Mouse (Mus musculus) kidney, adult 8-10 months (tissue): ENCODE measurements around the gene Slc7a10.
A peak's percentile ranks its signal among the peaks of the same experiment; 100 is the strongest.
"Not testable (repeated sequence)": the region's sequence is repeated elsewhere in the genome, so short reads cannot be mapped to it uniquely, and the experiment has no call there.

ENCODE experiments used
- DNase-seq, 2 experiments: peaks; one replicate each; pipeline ENCODE4 v3.0.0; 2022

Gene Slc7a10

GRCm38 (mm10) chr7:35175533-35175932 is 10.7 kb upstream of the Slc7a10 start:
- no peak for DNase-seq

GRCm38 (mm10) chr7:35176412-35177381 is 9.5 kb upstream of the Slc7a10 start:
- DNase-seq = peak in 1 of 2 experiments; percentile 62

DNA sequence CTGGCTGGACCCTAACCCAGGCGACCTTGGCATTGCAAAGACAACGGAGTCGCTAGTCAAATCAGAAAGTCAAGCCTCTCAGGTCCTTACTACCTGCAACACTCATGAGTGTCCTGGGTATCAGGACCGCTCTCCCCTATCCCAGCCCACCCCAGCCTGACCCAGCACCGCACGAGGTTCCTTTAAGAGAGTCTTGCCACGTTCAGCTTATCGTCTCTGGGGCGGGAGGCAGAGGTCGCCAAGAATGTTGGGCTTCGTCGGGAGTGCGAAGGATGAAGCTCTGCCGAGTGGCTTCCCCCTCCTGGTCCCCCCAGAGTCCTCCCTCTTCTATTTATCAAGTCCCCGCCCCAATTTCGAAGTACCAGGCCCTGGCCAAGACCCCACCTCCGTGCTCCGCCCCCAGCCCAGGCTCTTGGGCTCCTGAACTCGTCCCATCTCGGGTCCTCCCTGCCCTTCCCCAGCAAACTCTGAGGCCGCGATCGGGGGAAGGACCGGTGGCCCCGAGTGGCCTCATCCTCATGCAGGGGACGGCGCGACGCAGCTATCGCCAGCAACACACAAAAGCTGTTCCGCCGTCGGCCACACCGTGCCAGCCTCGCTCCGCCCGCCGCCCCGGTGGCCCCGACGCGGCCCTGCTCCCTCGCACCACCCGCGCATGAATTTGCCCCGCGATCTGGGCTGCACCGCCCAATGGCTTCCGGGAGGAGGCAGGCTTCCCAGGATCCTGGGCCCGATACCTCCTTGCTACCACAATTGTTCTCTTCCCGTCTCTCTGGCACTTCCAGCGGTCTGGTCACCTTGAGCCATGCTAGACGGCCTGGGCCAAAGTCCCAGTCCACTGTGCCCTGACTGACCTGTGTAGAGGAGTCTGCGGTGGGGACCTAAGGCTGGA is 1.1 kb upstream of the Slc7a10 start:
- DNase-seq = peak; percentile 29 to 45

GRCm38 (mm10) chr7:35189699-35190098 is 3.5 kb downstream of the Slc7a10 start:
- DNase-seq = no peak

GRCm38 (mm10) chr7:35191276-35191675 is 5.1 kb downstream of the Slc7a10 start:
- no peak for DNase-seq

- DNase-seq = no peak
Measured at GRCm38 (mm10) chr7:35197022-35197421, 10.8 kb downstream of the Slc7a10 start.

GRCm38 (mm10) chr7:35198981-35199754 is 13.0 kb downstream of the Slc7a10 start:
- no peak for DNase-seq

DNA sequence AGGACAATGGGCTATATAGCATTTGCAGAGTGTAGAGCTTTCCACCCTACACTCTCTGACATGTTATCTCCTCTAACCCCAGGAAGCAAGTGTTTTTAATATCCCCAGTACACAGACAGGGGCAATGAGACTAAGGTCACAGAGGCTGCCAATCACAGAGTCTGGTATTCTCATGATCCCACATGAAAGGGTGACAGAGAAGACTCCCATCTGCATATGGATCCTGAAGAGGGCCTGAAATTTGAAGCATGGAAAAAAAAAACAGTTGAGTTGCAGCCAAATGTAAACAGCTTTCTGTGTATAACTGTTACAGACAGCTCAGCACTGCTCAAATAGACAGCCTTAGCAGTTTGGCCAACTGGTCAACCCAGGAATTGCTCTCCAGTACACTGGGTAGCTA is 13.6 kb downstream of the Slc7a10 start:
- DNase-seq = no peak

DNA sequence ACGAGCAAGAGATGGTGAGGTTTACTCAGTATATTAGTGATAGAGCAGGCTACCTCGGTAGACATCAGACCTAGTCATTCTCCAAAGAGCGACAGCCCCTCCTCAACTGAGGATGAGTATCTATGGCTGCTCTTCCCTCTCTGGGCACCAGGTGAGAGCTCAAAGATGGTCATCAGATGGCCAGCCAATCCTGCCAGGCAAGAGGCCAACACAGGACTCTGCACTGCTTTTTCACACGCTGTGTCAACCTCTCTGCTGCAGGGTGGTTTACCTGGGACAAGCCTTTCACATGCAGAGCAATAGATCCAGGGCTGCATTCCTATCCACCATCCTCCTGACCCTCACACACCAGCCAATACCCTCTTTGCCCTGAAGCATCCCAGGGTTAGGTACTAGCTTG is 25.6 kb downstream of the Slc7a10 start:
- no peak for DNase-seq

GRCm38 (mm10) chr7:35214442-35215222 is 28.4 kb downstream of the Slc7a10 start:
- DNase-seq = no peak

- peak; percentile 87 to 92 for DNase-seq
Measured at GRCm38 (mm10) chr7:35215225-35215624, 29.0 kb downstream of the Slc7a10 start, which contains the start of gene Lrp3. TSS of gene Lrp3 (minus strand) at chr7:35215498.

- DNase-seq = no peak
Measured at GRCm38 (mm10) chr7:35215731-35216130, 29.5 kb downstream of the Slc7a10 start.

DNA sequence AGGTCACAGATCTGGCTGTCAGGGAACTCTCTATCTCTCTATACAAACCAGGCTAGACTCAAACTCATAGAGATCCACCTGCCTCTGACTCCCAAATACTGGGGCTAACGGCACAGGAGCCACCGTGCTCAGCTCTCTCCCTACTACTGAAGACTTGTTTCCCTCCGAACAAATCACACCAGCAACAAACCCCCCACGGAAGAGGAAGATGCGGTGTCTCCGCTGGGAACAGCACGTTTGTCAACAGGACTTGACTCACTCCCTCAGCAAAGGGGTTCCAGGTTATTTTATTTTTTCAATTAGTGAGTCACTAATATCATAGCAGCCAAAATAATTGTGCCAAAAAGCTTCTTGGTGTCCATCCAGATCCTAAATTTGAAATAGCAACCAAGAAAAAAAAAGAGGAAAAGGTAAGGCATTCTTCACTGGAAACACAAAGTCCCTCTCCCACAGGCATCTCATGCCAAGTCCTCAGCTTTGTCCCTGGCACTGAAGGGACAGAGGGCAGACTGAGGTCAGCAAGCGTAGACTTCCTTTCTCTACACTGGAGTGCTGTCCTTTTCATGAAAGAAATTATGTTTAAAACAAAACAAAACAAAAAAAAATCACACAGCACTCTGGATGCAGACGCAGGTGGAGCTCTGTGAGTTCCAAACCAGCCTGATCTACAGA is 34.6 kb downstream of the Slc7a10 start:
- peak; percentile 36 to 42 for DNase-seq

DNA sequence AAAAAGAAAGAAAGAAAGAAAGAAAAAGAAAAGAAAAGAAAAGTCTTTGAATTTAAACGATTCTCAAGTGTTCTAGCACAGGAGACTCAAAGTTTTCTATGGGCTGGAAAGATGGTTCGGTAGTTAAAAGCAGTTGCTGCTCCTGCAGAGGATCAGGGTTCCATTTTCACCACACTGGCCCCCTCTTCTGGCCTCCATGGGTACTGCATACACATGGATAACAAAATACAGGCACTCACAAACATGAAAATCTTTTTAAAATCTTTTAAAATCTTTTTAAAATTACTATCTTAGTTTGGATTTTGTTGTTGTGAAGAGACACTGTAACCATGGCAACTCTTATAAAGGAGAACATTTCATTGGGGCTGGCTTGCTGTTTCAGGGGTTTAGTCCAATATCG is 44.1 kb downstream of the Slc7a10 start:
- DNase-seq = peak in 1 of 2 experiments; percentile 20

DNA sequence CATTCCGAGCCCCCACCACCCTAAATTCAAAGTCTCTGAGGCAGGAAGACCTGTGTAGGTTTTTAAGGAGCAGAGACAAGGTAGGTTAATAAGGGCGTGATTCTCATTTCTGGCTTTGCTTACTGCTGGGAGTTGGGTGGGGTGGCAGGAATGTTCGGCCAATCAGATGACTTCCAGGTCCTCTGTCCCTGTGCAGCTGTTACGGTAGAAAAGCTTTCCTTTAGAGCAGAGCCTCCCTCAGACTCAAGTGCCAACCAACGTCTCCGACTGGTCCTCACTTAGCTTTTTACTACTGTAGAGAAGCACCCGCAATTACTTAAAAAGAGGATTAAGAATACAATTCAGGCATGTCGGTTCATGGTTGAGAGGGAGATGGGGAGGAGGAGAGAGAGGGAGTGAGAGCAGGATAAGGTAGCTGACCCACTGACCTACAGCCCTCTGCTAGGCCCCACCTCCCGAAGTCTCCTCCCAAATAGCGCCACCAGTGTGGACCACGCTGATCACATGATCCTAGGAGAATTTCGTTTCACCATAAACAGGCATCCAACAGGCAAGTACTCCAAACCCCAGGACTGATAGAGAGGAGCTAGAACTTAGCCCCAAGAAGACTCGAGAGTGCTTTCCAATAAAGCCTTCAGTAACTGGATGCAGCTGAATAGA is 46.7 kb downstream of the Slc7a10 start:
- DNase-seq = no peak

GRCm38 (mm10) chr7:35233861-35234260 is 47.7 kb downstream of the Slc7a10 start:
- no peak for DNase-seq

DNA sequence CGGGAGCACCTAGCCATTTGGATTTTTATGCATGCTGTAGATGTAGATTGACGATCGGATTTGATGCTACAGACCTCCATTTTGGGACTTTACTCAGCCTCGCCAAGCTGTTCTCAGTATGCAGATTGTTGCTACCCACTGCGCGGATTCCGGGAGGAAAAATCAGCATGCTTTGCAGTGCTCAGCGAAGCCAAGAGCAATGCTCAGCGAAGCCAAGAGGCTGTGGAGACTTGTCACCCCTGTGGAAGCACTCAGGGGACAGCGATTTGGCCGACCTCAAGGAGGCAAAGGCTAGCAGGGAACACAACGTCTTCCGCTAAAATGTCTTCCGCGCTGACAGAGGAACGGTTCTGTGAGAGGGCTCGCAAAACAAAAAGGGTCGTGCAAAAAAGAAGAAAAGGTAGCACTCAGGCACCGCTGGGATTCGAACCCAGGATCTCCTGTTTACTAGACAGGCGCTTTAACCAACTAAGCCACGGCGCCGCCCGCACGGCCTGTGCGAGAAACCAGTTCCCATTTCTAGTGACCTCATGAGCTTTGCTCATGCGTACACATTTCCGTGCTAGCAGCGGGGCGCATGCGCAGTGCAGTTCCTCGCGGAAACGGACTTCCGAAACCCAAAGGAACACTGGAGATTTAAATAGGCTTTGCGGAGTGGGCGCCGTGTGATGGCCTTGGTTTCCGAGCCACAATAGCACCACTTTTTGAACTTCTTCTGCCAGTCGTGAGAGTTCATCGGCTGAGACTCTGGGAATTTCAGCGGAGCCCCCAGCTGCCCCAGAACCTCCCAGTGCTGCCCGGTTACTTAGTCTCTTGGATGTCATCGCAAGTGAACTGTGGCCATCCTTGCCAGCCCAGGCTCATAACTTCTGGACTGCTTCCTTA is 48.4 kb downstream of the Slc7a10 start:
- DNase-seq = peak; percentile 97 to 99

GRCm38 (mm10) chr7:35235308-35235707 is 49.1 kb downstream of the Slc7a10 start:
- DNase-seq = peak; percentile 47 to 55

GRCm38 (mm10) chr7:35237935-35238334 is 51.8 kb downstream of the Slc7a10 start:
- DNase-seq = not testable (repeated sequence)
